ENCODE assay signal across 26 mouse cellular contexts in genomic region chr4:152990266-152990665, GRCm38 (mm10).
DNase-seq lines count a peak whose midpoint lies in the region; ATAC-seq and TF ChIP-seq lines count a peak whose summit lies in the region.
"Had no signal": no experiment of that assay in that cellular context is flagged by ENCODE, and none has a peak within 500 bp of the region (broad histone marks: within the 10 kb centered on the region; RNA-seq: fewer than 3 reads in every experiment).

No protein-coding gene starts in this region.

- WGBS in hindbrain, embryonic 14.5 days: 62% methylated on average over 5 of the region's 5 CpGs
- 88% methylated on average over 5 of the region's 5 CpGs for WGBS in hindbrain, embryonic 11.5 days
- 40% methylated on average over 5 of the region's 5 CpGs for WGBS in neural tube, embryonic 14.5 days
- WGBS in heart, embryonic 12.5 days: 87% methylated on average over 5 of the region's 5 CpGs

- H3K9me3 ChIP-seq in hindbrain, embryonic 14.5 days (ENCODE audit: control insufficient read depth, low read length): no peaks in the 10 kb centered on the region
- H3K9me3 ChIP-seq in hindbrain, embryonic 11.5 days (ENCODE audit: control insufficient read depth, low read length): no peaks in the 10 kb centered on the region
- H3K9me3 ChIP-seq in neural tube, embryonic 14.5 days (ENCODE audit: control insufficient read depth, low read length): no peaks in the 10 kb centered on the region
- H3K9me3 ChIP-seq in heart, embryonic 12.5 days (replicated peaks): peaks cover 4% of the 10 kb centered on the region; the same call in 1 of the 2 replicates
- H3K9me3 ChIP-seq: embryonic facial prominence, embryonic 10.5 days; embryonic facial prominence, embryonic 13.5 days; forebrain, embryonic 13.5 days; heart, embryonic 10.5 days; hindbrain, embryonic 13.5 days had no signal

- TF ChIP-seq POLR2A in brain, embryonic 14.5 days (IDR thresholded peaks at IDR 0.05; ENCODE audit: borderline replicate concordance, extremely low read depth, insufficient read depth, insufficient read length, poor library complexity, severe bottlenecking): no peak

- DNase-seq in hindbrain, embryonic 14.5 days (ENCODE audit: low spot score): no peak
- no peak for DNase-seq in hindbrain, embryonic 11.5 days (ENCODE audit: low spot score)
- peak; percentile 3 for DNase-seq in kidney, postnatal 14 days
- no peak for DNase-seq in kidney, adult 9 months
- DNase-seq in brain, embryonic 14.5 days (ENCODE audit: low read depth): peak; percentile 35
- DNase-seq: adrenal gland, adult 2 months; adrenal gland, postnatal 14 days; cerebellum, adult 11-12 months; cerebellum, adult 8-10 months; cerebellum, postnatal 10 days; cerebellum, postnatal 36 days; embryo, embryonic 11 days; gastrocnemius, postnatal 10 days; gastrocnemius, postnatal 36 days; heart, adult 2 months had no signal

- H3K27me3 ChIP-seq in hindbrain, embryonic 14.5 days (ENCODE audit: control insufficient read depth, insufficient read depth, low read length): no peaks in the 10 kb centered on the region
- H3K27me3 ChIP-seq in hindbrain, embryonic 11.5 days (ENCODE audit: control insufficient read depth, insufficient read depth, low read length): no peaks in the 10 kb centered on the region
- no peaks in the 10 kb centered on the region for H3K27me3 ChIP-seq in neural tube, embryonic 14.5 days (ENCODE audit: control insufficient read depth, insufficient read depth, low read length)
- H3K27me3 ChIP-seq in heart, embryonic 12.5 days (replicated peaks): peaks cover 10% of the 10 kb centered on the region; the same call in 1 of the 2 replicates
- H3K27me3 ChIP-seq: embryonic facial prominence, embryonic 13.5 days; forebrain, embryonic 13.5 days had no signal

- H3K4me3 ChIP-seq in hindbrain, embryonic 14.5 days (replicated peaks; ENCODE audit: low read length): no peak overlapping the region
- H3K4me3 ChIP-seq in hindbrain, embryonic 11.5 days (ENCODE audit: low read depth, low read length): no peak overlapping the region
- no peak overlapping the region for H3K4me3 ChIP-seq in neural tube, embryonic 14.5 days (ENCODE audit: low read depth, low read length)
- no peak overlapping the region for H3K4me3 ChIP-seq in heart, embryonic 12.5 days
- H3K4me3 ChIP-seq: embryonic facial prominence, embryonic 10.5 days; embryonic facial prominence, embryonic 13.5 days; erythroblast, embryonic 14.5 days; forebrain, embryonic 13.5 days; heart, adult 2 months; heart, embryonic 10.5 days; hindbrain, embryonic 13.5 days had no signal

- H3K9ac ChIP-seq in hindbrain, embryonic 14.5 days: 0 out of 2 replicates have a peak overlapping the region, but pooled peaks have one; percentile 24
- H3K9ac ChIP-seq in hindbrain, embryonic 11.5 days (ENCODE audit: low read depth, low read length): no peak overlapping the region
- no peak overlapping the region for H3K9ac ChIP-seq in neural tube, embryonic 14.5 days (replicated peaks; ENCODE audit: low read depth, low read length)
- H3K9ac ChIP-seq in heart, embryonic 12.5 days: no peak overlapping the region
- H3K9ac ChIP-seq: embryonic facial prominence, embryonic 13.5 days; forebrain, embryonic 13.5 days; hindbrain, embryonic 13.5 days had no signal

- no peaks in the 10 kb centered on the region for H3K36me3 ChIP-seq in hindbrain, embryonic 14.5 days (replicated peaks; ENCODE audit: control insufficient read depth, insufficient read depth)
- H3K36me3 ChIP-seq in hindbrain, embryonic 11.5 days (ENCODE audit: control insufficient read depth, insufficient read depth, low read length): no peaks in the 10 kb centered on the region
- no peaks in the 10 kb centered on the region for H3K36me3 ChIP-seq in neural tube, embryonic 14.5 days (ENCODE audit: control insufficient read depth, insufficient read depth, low read length)
- H3K36me3 ChIP-seq in heart, embryonic 12.5 days: no peaks in the 10 kb centered on the region
- H3K36me3 ChIP-seq: embryonic facial prominence, embryonic 10.5 days; embryonic facial prominence, embryonic 13.5 days; heart, embryonic 10.5 days; hindbrain, embryonic 13.5 days had no signal

- H3K27ac ChIP-seq in hindbrain, embryonic 14.5 days: no peak overlapping the region
- no peak overlapping the region for H3K27ac ChIP-seq in hindbrain, embryonic 11.5 days (ENCODE audit: low read depth, low read length)
- H3K27ac ChIP-seq in neural tube, embryonic 14.5 days (ENCODE audit: low read depth, low read length): peak overlapping the region; percentile 52; the same call in 1 of the 2 replicates
- no peak overlapping the region for H3K27ac ChIP-seq in heart, embryonic 12.5 days (ENCODE audit: poor library complexity, severe bottlenecking)
- H3K27ac ChIP-seq: embryonic facial prominence, embryonic 10.5 days; embryonic facial prominence, embryonic 13.5 days; forebrain, embryonic 13.5 days; heart, adult 2 months; heart, embryonic 10.5 days; hindbrain, embryonic 13.5 days; hindbrain, postnatal 0 days had no signal

- no peak for ATAC-seq in hindbrain, embryonic 14.5 days (ENCODE audit: low FRiP score)
- no peak for ATAC-seq in hindbrain, embryonic 11.5 days (ENCODE audit: low FRiP score)
- peak; percentile 72; the same call in 1 of the 2 replicates for ATAC-seq in neural tube, embryonic 14.5 days (ENCODE audit: low read depth)
- ATAC-seq in heart, embryonic 12.5 days (ENCODE audit: insufficient number of reproducible peaks, low FRiP score): no peak
- ATAC-seq: CD4-positive, CD25-positive, alpha-beta regulatory T cell, adult 4 months; forebrain, embryonic 13.5 days; hindbrain, postnatal 0 days; inflammation-experienced regulatory T-cells, adult 6 months had no signal

- H3K4me2 ChIP-seq in hindbrain, embryonic 14.5 days (replicated peaks): no peak overlapping the region
- no peak overlapping the region for H3K4me2 ChIP-seq in hindbrain, embryonic 11.5 days (replicated peaks; ENCODE audit: low read depth, low read length)
- H3K4me2 ChIP-seq in neural tube, embryonic 14.5 days (ENCODE audit: low read depth, low read length): no peak overlapping the region
- no peak overlapping the region for H3K4me2 ChIP-seq in heart, embryonic 12.5 days
- H3K4me2 ChIP-seq: embryonic facial prominence, embryonic 13.5 days; forebrain, embryonic 13.5 days; hindbrain, embryonic 13.5 days had no signal

- no peak for TF ChIP-seq CTCF in brain, embryonic 14.5 days (IDR thresholded peaks at IDR 0.05; ENCODE audit: borderline replicate concordance, extremely low read depth, insufficient read depth, insufficient read length)

- 0 out of 2 replicates have a peak, but pooled peaks cover 7% of the 10 kb centered on the region for H3K4me1 ChIP-seq in hindbrain, embryonic 14.5 days (replicated peaks; ENCODE audit: control insufficient read depth, insufficient read depth, low read length)
- no peaks in the 10 kb centered on the region for H3K4me1 ChIP-seq in hindbrain, embryonic 11.5 days (replicated peaks; ENCODE audit: control insufficient read depth, insufficient read depth, low read length)
- 0 out of 2 replicates have a peak, but pooled peaks cover 8% of the 10 kb centered on the region for H3K4me1 ChIP-seq in neural tube, embryonic 14.5 days (ENCODE audit: control insufficient read depth, insufficient read depth, low read length)
- no peaks in the 10 kb centered on the region for H3K4me1 ChIP-seq in heart, embryonic 12.5 days (replicated peaks)
- H3K4me1 ChIP-seq: embryonic facial prominence, embryonic 13.5 days; heart, embryonic 10.5 days had no signal

Comparison
In these comparisons a context has a peak if more than half of its experiments do, and no peak if none do; other contexts are left out.
1. DNase-seq: peak in kidney, postnatal 14 days (single experiment) and brain, embryonic 14.5 days (single experiment); none in hindbrain, embryonic 14.5 days (single experiment), hindbrain, embryonic 11.5 days (single experiment) and kidney, adult 9 months (single experiment).